In the genomic region with DNA sequence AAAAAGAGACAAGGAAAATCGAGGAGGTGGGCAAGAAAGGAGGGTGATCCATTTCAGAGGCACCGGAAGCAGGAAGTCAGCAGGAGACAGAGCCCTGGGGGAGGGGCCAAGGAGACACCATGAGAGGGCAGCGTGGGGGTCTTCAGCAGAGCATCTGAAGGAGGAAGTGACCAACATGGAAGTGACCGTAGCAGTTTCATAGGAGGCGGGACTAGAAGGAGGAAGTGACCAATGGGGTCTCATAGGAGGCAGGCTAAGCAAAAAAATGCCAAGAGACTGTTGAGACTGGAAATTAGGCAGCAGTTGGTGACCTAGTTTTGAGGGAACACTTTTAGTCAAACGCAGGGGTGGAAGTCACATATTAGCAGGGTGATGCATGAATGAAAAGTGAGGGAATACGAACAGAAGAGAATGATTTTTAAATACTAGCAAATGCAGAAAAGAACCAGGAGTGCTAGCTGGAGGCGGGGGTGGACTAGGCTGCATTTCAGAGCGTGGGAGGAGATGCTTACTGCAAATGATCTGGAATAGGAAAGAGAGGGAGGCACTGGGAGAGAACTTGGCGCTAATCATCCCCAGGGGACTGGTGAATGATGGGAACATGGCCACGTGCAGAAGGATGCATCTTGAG, we compare ENCODE assay signal across 15 mouse cellular contexts.
DNase-seq lines count a peak whose midpoint lies in the region; TF ChIP-seq lines count a peak whose summit lies in the region.
"Had no signal": no experiment of that assay in that cellular context is flagged by ENCODE, and none has a peak within 500 bp of the region (broad histone marks: within the 10 kb centered on the region; RNA-seq: fewer than 3 reads in every experiment).

No protein-coding gene starts in this region.

- TF ChIP-seq POLR2A in thymus, adult 2 months (IDR thresholded peaks at IDR 0.05; ENCODE audit: control insufficient read depth, extremely low read depth, insufficient read depth, low read length, poor library complexity) = no peak

- peak; percentile 79 for DNase-seq in heart, adult 11 months
- DNase-seq in heart, postnatal 4 days = no peak
- DNase-seq in cerebellum, postnatal 10 days = peak; percentile 76 to 80
- peak; percentile 61 for DNase-seq in layer of hippocampus, adult 9-10 months (ENCODE audit: low spot score)
- DNase-seq in retina, adult 2 months (ENCODE audit: low read depth, low spot score) = peak; percentile 25
- DNase-seq in thymus, adult 2 months = no peak
- DNase-seq in lung, postnatal 36 days = no peak
- no peak for DNase-seq in ovary, adult 18-20 months (ENCODE audit: low spot score)
- DNase-seq: embryo, embryonic 11 days; heart, adult 2 months; kidney, postnatal 14 days; lung, postnatal 4 days had no signal

- 83% methylated on average over 11 of the region's 11 CpGs for WGBS in thymus, adult 2 months

- no peak overlapping the region for H3K4me3 ChIP-seq in thymus, adult 2 months (ENCODE audit: control insufficient read depth, insufficient read depth, low read length)
- H3K4me3 ChIP-seq: forebrain, embryonic 12.5 days; heart, adult 2 months; liver, embryonic 12.5 days had no signal

- H3K27me3 ChIP-seq in thymus, adult 2 months (ENCODE audit: control insufficient read depth, insufficient read depth, low read length) = no peaks in the 10 kb centered on the region
- H3K27me3 ChIP-seq: forebrain, embryonic 12.5 days; liver, embryonic 12.5 days had no signal

- H3K36me3 ChIP-seq in thymus, adult 2 months (ENCODE audit: control insufficient read depth, insufficient read depth, low read length) = no peaks in the 10 kb centered on the region
- H3K36me3 ChIP-seq: forebrain, embryonic 12.5 days; liver, embryonic 12.5 days had no signal

- TF ChIP-seq CTCF in thymus, adult 2 months (IDR thresholded peaks at IDR 0.05; ENCODE audit: borderline replicate concordance, control insufficient read depth, extremely low read depth, insufficient read depth, low read length, poor library complexity) = no peak

- H3K27ac ChIP-seq in thymus, adult 2 months (ENCODE audit: control insufficient read depth, insufficient read depth, low read length) = no peak overlapping the region
- H3K27ac ChIP-seq: forebrain, embryonic 12.5 days; heart, adult 2 months; hindbrain, embryonic 14.5 days; liver, embryonic 12.5 days had no signal

- no peaks in the 10 kb centered on the region for H3K4me1 ChIP-seq in thymus, adult 2 months (replicated peaks; ENCODE audit: control insufficient read depth, insufficient read depth, low read length)
- H3K4me1 ChIP-seq: forebrain, embryonic 12.5 days; liver, embryonic 12.5 days had no signal

Comparison
In these comparisons a context has a peak if more than half of its experiments do, and no peak if none do; other contexts are left out.
1. DNase-seq: peak in heart, adult 11 months (single experiment), cerebellum, postnatal 10 days (2 of 2), layer of hippocampus, adult 9-10 months (single experiment) and retina, adult 2 months (single experiment); none in heart, postnatal 4 days (single experiment), thymus, adult 2 months (single experiment), lung, postnatal 36 days (single experiment) and ovary, adult 18-20 months (single experiment).